Mouse (Mus musculus) small intestine, adult 2 months (tissue): ENCODE data around the gene Prph.

Experiments used
- CTCF ChIP-seq: fragments of 200-500 bp; IDR thresholded peaks from 2 replicates; pipeline ENCODE4 v1.5.1; 2012; ENCODE audit warnings: low read depth, mild to moderate bottlenecking, control low read depth, inconsistent platforms, low read length, moderate library complexity, mixed read lengths; ENCODE audit not compliant: insufficient replicate concordance, insufficient read length; ENCODE audit errors: extremely low read depth
- POLR2A ChIP-seq: fragments of 200-500 bp; IDR thresholded peaks from 2 replicates; pipeline ENCODE4 v1.6.1; 2012; ENCODE audit warnings: low read depth, mild to moderate bottlenecking, control low read depth, inconsistent platforms, low read length, moderate library complexity

GRCm38 (mm10) chr15:99039306-99039705 lies 15.7 kb upstream of the Prph start:
- TF ChIP-seq CTCF (no peak), POLR2A (no peak)
